Mouse (Mus musculus) hindbrain, postnatal 0 days (tissue): Measurements from ENCODE around the gene Rabepk. TPM values are rescaled to one million over a fixed set of nuclear protein-coding genes. Genes with fewer than 3 reads are reported as not detected.
"Not testable (repeated sequence)": the region's sequence is repeated elsewhere in the genome, so short reads cannot be mapped to it uniquely, and the experiment has no call there.

Experiments used
- ATAC-seq: fragments of 200-750 bp; cut with Nextera tagmentation; 2 replicates; pipeline ENCODE4 v1.8.0; 2017; ENCODE audit warnings: mild to moderate bottlenecking, moderate TSS enrichment, moderate library complexity
- DNase-seq: peaks from one replicate; pipeline ENCODE4 v3.0.0-alpha.2; 2015; ENCODE audit warnings: low spot score
- H3K27ac ChIP-seq: fragments of 300-500 bp; sonication (generic); 2 replicates; pipeline ENCODE4 v1.5.1; 2014; ENCODE audit warnings: mild to moderate bottlenecking
- H3K27me3 ChIP-seq: fragments of 300-500 bp; sonication (generic); 2 replicates; pipeline ENCODE4 v1.6.1; 2014; ENCODE audit warnings: low read length, mixed read lengths; ENCODE audit not compliant: insufficient read depth
- H3K36me3 ChIP-seq: fragments of 300-500 bp; sonication (generic); 2 replicates; pipeline ENCODE4 v1.6.1; 2014; ENCODE audit warnings: low read length, mixed read lengths; ENCODE audit not compliant: insufficient read depth
- H3K4me1 ChIP-seq: fragments of 300-500 bp; sonication (generic); 2 replicates; pipeline ENCODE4 v1.6.1; 2014; ENCODE audit warnings: antibody characterized with exemption, low read length, mixed read lengths; ENCODE audit not compliant: insufficient read depth
- H3K4me2 ChIP-seq: fragments of 300-500 bp; sonication (generic); 2 replicates; pipeline ENCODE4 v1.6.1; 2014; ENCODE audit warnings: low read depth, mild to moderate bottlenecking, low read length, moderate library complexity, mixed read lengths
- H3K4me3 ChIP-seq: fragments of 300-500 bp; sonication (generic); 2 replicates; pipeline ENCODE4 v1.5.1; 2014; ENCODE audit warnings: low read length
- H3K9ac ChIP-seq: fragments of 300-500 bp; sonication (generic); replicated peaks from 2 replicates; pipeline ENCODE4 v1.6.1; 2014; ENCODE audit warnings: mild to moderate bottlenecking, low read length, moderate library complexity, mixed read lengths
- H3K9me3 ChIP-seq: fragments of 300-500 bp; sonication (generic); 2 replicates; pipeline ENCODE4 v1.6.1; 2016; ENCODE audit warnings: low read length, mixed read lengths
- CTCF ChIP-seq: IDR thresholded peaks from 2 replicates; pipeline ENCODE4 v1.5.1; 2016; ENCODE audit warnings: antibody characterized with exemption, control low read depth, low read depth
- WGBS: fragments of 180-500 bp; shearing (Covaris S2); extraction: QIAGEN DNeasy Blood & Tissue Kit; methylation state at CpG from one replicate; pipeline ENCODE4 v1.1.7; 2014; 5-methylcytosine and 5-hydroxymethylcytosine counted together
- polyA plus RNA-seq: library from polyadenylated mRNA; unstranded; fragments of >200 nt; fragmentation: Nextera tagmentation; extraction: Ambion mirVana; gene quantifications from 2 replicates; pipeline ENCODE4 v1.2.1, GENCODE M21; 2015
- total RNA-seq: library from RNA; depleted of rRNA; stranded (reverse); fragments of >200 nt; gene quantifications from 2 replicates; pipeline ENCODE4 v1.2.3, GENCODE M21; 2014; rRNA removed

Rabepk gene
- 15.8 and 19.0 TPM in 2 replicates for total RNA-seq
- polyA plus RNA-seq, result 28.2 and 28.8 TPM in 2 replicates

DNA sequence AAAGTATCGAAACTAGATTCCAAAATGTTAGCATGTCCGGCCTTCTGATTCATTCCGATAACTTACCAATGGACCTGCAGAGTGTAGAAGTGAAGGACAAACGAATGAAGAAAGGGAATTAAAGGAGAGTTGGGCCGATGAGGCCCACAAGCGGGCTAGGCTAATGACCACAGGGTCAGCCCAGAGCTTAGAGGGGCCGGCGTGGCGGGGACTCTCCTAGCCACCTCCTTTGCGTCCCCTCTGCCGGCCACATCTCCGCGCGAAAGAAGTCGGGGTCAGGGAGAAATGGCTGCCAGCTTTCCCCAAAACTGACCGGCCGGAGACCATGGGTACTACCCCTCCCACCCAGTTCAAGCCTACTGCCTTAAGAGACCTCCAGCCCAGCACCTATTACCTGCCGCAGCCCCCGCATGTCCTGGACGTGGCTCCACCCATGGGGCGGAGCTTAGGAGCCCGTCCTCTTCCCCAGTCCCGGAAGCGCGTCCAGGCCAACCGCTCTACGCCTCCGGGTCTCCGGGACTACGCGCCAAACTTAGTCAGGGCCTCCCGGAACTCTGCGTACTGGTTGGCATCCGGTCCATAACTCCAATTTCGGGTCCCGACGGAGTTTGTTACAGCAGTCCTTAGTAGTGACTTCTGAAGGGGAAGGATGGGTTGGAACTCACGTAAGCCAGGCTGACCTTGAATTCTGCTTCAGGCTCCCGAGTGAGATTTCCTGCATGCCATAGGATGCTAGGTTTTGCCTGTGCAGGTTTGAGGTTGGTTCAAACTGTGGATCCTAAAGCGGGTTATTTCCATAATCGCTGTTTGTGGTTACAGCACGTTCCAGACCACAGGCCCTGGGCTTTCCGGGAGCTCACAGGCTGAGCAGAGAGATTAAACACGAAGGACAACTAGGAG lies at the start of gene Rabepk:
TSS of gene Rabepk (minus strand) at position 556 of the 900 bp plus-strand sequence.
- DNase-seq (peak; percentile 84), ATAC-seq (peak; percentile 57)
- Histone ChIP-seq H3K9me3 (no peaks in the 10 kb centered on the region), H3K4me2 (peak within 1 kb of the TSS; percentile 94), H3K36me3 (0 out of 2 replicates have a peak, but pooled peaks cover 4% of the 10 kb centered on the region), H3K27me3 (no peaks in the 10 kb centered on the region), H3K4me1 (0 out of 2 replicates have a peak, but pooled peaks cover 5% of the 10 kb centered on the region), H3K4me3 (peak within 1 kb of the TSS; percentile 69), H3K9ac (peak within 1 kb of the TSS; percentile 67), H3K27ac (peak within 1 kb of the TSS; percentile 11; the same call in 1 of the 2 replicates)
- 5% methylated on average over 43 of the region's 44 CpGs for WGBS
- no peak for TF ChIP-seq CTCF

- no peak for TF ChIP-seq CTCF
- no peaks in the 10 kb centered on the region for H3K9me3 ChIP-seq
- ATAC-seq, result no peak
- no peak overlapping the region for H3K9ac ChIP-seq
- H3K4me3 ChIP-seq, result no peak overlapping the region
- H3K36me3 ChIP-seq, result peaks cover 13% of the 10 kb centered on the region
- no peak overlapping the region for H3K27ac ChIP-seq
- no peaks in the 10 kb centered on the region for H3K4me1 ChIP-seq
- no peak overlapping the region for H3K4me2 ChIP-seq
- H3K27me3 ChIP-seq, result no peaks in the 10 kb centered on the region
- no peak for DNase-seq
- 96% methylated on average over 1 of the region's 1 CpGs for WGBS
Observed at GRCm38 (mm10) chr2:34847702-34848101, 48.0 kb upstream of the Rabepk start.

GRCm38 (mm10) chr2:34843211-34843939 lies 43.7 kb upstream of the Rabepk start:
- Histone ChIP-seq H3K36me3 (no peaks in the 10 kb centered on the region), H3K9me3 (no peaks in the 10 kb centered on the region), H3K4me1 (no peaks in the 10 kb centered on the region), H3K9ac (no peak overlapping the region), H3K4me2 (no peak overlapping the region), H3K27ac (no peak overlapping the region), H3K4me3 (no peak overlapping the region), H3K27me3 (no peaks in the 10 kb centered on the region)
- ATAC-seq (no peak), DNase-seq (no peak)
- no peak for TF ChIP-seq CTCF
- WGBS, result 83% methylated on average over 11 of the region's 11 CpGs

GRCm38 (mm10) chr2:34841706-34842105 lies 42.0 kb upstream of the Rabepk start:
- no peaks in the 10 kb centered on the region for H3K36me3 ChIP-seq
- no peaks in the 10 kb centered on the region for H3K9me3 ChIP-seq
- H3K4me2 ChIP-seq, result no peak overlapping the region
- DNase-seq (no peak), ATAC-seq (no peak)
- no peaks in the 10 kb centered on the region for H3K27me3 ChIP-seq
- no peak for TF ChIP-seq CTCF
- H3K4me1 ChIP-seq, result no peaks in the 10 kb centered on the region
- no peak overlapping the region for H3K4me3 ChIP-seq
- WGBS, result 86% methylated on average over 8 of the region's 8 CpGs
- no peak overlapping the region for H3K9ac ChIP-seq
- no peak overlapping the region for H3K27ac ChIP-seq

- not testable (repeated sequence) for H3K9ac ChIP-seq, DNase-seq, H3K4me3 ChIP-seq, H3K4me2 ChIP-seq, H3K27me3 ChIP-seq, H3K9me3 ChIP-seq, H3K36me3 ChIP-seq, H3K27ac ChIP-seq, ATAC-seq, H3K4me1 ChIP-seq
- WGBS, result 81% methylated on average over 5 of the region's 5 CpGs
Observed at GRCm38 (mm10) chr2:34840143-34840542, 40.4 kb upstream of the Rabepk start.

- H3K9ac ChIP-seq, result no peak overlapping the region
- DNase-seq, result no peak
- ATAC-seq, result no peak
Observed at GRCm38 (mm10) chr2:34835669-34836068, 36.0 kb upstream of the Rabepk start.

More at GRCm38 (mm10) chr2:34835669-34836068, 36.0 kb upstream of the Rabepk start:
- no peak overlapping the region for H3K4me2 ChIP-seq
- H3K4me1 ChIP-seq, result no peaks in the 10 kb centered on the region
- no peaks in the 10 kb centered on the region for H3K27me3 ChIP-seq
- TF ChIP-seq CTCF, result no peak
- H3K27ac ChIP-seq, result no peak overlapping the region
- WGBS, result 73% methylated on average over 3 of the region's 3 CpGs
- no peaks in the 10 kb centered on the region for H3K9me3 ChIP-seq
- H3K36me3 ChIP-seq, result no peaks in the 10 kb centered on the region
- H3K4me3 ChIP-seq, result no peak overlapping the region
